Comparison of ENCODE assay signal across 11 mouse cellular contexts in genomic region chrX:166621560-166622301, GRCm38 (mm10). TPM values are rescaled to one million over a fixed set of nuclear protein-coding genes. Genes with fewer than 3 reads are reported as not detected.
DNase-seq lines count a peak whose midpoint lies in the region; ATAC-seq lines count a peak whose summit lies in the region.
"Had no signal": no experiment of that assay in that cellular context is flagged by ENCODE, and none has a peak within 500 bp of the region (broad histone marks: within the 10 kb centered on the region; RNA-seq: fewer than 3 reads in every experiment).

No protein-coding gene starts in this region.

- H3K36me3 ChIP-seq in hindbrain, embryonic 16.5 days (ENCODE audit: control insufficient read depth, insufficient read depth, low read length), result no peaks in the 10 kb centered on the region

- H3K4me3 ChIP-seq in hindbrain, embryonic 16.5 days (ENCODE audit: low read length), result no peak overlapping the region

- no peak overlapping the region for H3K9ac ChIP-seq in hindbrain, embryonic 16.5 days (ENCODE audit: low read depth, low read length)

- 54% methylated on average over 9 of the region's 9 CpGs for WGBS in hindbrain, embryonic 16.5 days

- H3K9me3 ChIP-seq in hindbrain, embryonic 16.5 days (ENCODE audit: control insufficient read depth, low read length), result no peaks in the 10 kb centered on the region

- H3K4me1 ChIP-seq in hindbrain, embryonic 16.5 days (ENCODE audit: control insufficient read depth, insufficient read depth, low read depth, low read length), result no peaks in the 10 kb centered on the region

- no peak overlapping the region for H3K27ac ChIP-seq in hindbrain, embryonic 16.5 days (ENCODE audit: low read depth, low read length)

- intact Hi-C loops in gastrocnemius, postnatal 36 days (cut with DNase I), result no loop called here

- H3K27me3 ChIP-seq in hindbrain, embryonic 16.5 days (replicated peaks; ENCODE audit: control insufficient read depth, insufficient read depth, low read length), result peaks cover 3% of the 10 kb centered on the region; the same call in 1 of the 2 replicates

- ATAC-seq in hindbrain, embryonic 16.5 days, result 0 out of 2 replicates have a peak, but pooled peaks have one; percentile 34

- H3K4me2 ChIP-seq in hindbrain, embryonic 16.5 days (ENCODE audit: low read length), result no peak overlapping the region

- DNase-seq in adrenal gland, adult (ENCODE audit: inconsistent age in 2 of 2, low spot score in 1 of 2), result peak; percentile 23 to 72
- DNase-seq in adrenal gland, postnatal 25 days, result no peak
- peak; percentile 5 to 11 for DNase-seq in layer of hippocampus, adult 8-10 months (ENCODE audit: low spot score in 2 of 2)
- DNase-seq in layer of hippocampus, adult 9-10 months (ENCODE audit: low spot score), result no peak
- DNase-seq in Muller cell, postnatal 12 days (ENCODE audit: inconsistent ontology term), result peak; percentile 73
- DNase-seq in gastrocnemius, postnatal 36 days, result no peak
- DNase-seq in testis, postnatal 14 days (ENCODE audit: low spot score), result no peak
- DNase-seq: kidney, adult 11 months; liver; spleen, adult 18-20 months had no signal

RNA-seq across cellular contexts. Expression of gene Egfl6, which starts 36.2 kb away (rescaled TPM):
- 23.9 and 24.9 TPM in 2 replicates for total RNA-seq in adrenal gland, postnatal 25 days (2021)
- total RNA-seq in layer of hippocampus, adult 8-10 months (2022), result 1 to 10 TPM; 2.8 to 4.8 (median 3.4) TPM
- 4.8 and 5.3 TPM in 2 replicates for polyA plus RNA-seq in hindbrain, embryonic 16.5 days (2015; fragmentation: Nextera tagmentation; extraction: Ambion mirVana)
- total RNA-seq in gastrocnemius, postnatal 36 days (2021), result 1 to 10 TPM in 1 of 2 experiments, under 1 TPM in 1; 0.79 to 1.0 TPM

Comparison
In these comparisons a context has a peak if more than half of its experiments do, and no peak if none do; other contexts are left out.
1. DNase-seq: peak in adrenal gland, adult (2 of 2), layer of hippocampus, adult 8-10 months (2 of 2) and Muller cell, postnatal 12 days (single experiment); none in adrenal gland, postnatal 25 days (single experiment), layer of hippocampus, adult 9-10 months (single experiment), gastrocnemius, postnatal 36 days (0 of 2) and testis, postnatal 14 days (single experiment).